Mouse (Mus musculus) ES-Bruce4 (cell line): ENCODE results near the gene Slc28a2. TPM values are rescaled to one million over a fixed set of nuclear protein-coding genes. Genes with fewer than 3 reads are reported as not detected.
"Not testable (repeated sequence)": the region's sequence is repeated elsewhere in the genome, so short reads cannot be mapped to it uniquely, and the experiment has no call there.

ENCODE experiments used
- H3K27ac ChIP-seq: 2 replicates; pipeline ENCODE4 v1.5.1; 2012; ENCODE audit warnings: low read length, inconsistent platforms; ENCODE audit not compliant: insufficient read depth
- H3K27me3 ChIP-seq: 2 replicates; pipeline ENCODE4 v1.6.1; 2012; ENCODE audit warnings: mild to moderate bottlenecking, low read length, inconsistent platforms; ENCODE audit not compliant: control insufficient read depth, poor library complexity, insufficient read depth, severe bottlenecking
- H3K36me3 ChIP-seq: 2 replicates; pipeline ENCODE4 v1.6.1; 2012; ENCODE audit warnings: inconsistent platforms, mild to moderate bottlenecking, low read length, moderate library complexity; ENCODE audit not compliant: control insufficient read depth, poor library complexity, insufficient read depth, severe bottlenecking
- H3K4me1 ChIP-seq: one replicate; pipeline ENCODE4 v1.8.1; 2011; ENCODE audit warnings: low read length; ENCODE audit not compliant: control insufficient read depth, insufficient read depth
- H3K4me3 ChIP-seq: 2 replicates; pipeline ENCODE4 v1.5.1; 2011; ENCODE audit warnings: low read depth, mild to moderate bottlenecking, low read length
- H3K9ac ChIP-seq: 2 replicates; pipeline ENCODE4 v1.6.1; 2012; ENCODE audit warnings: low read depth, mild to moderate bottlenecking, inconsistent platforms; ENCODE audit not compliant: poor library complexity, severe bottlenecking
- H3K9me3 ChIP-seq: replicated peaks from 2 replicates; pipeline ENCODE4 v1.6.1; 2012; ENCODE audit warnings: mild to moderate bottlenecking, low read length, inconsistent platforms; ENCODE audit not compliant: control insufficient read depth, poor library complexity, insufficient read depth, severe bottlenecking
- CTCF ChIP-seq: IDR thresholded peaks from one replicate; pipeline ENCODE4 v1.8.1; 2011; ENCODE audit warnings: low read depth, low read length
- EP300 ChIP-seq: IDR thresholded peaks from 2 replicates; pipeline ENCODE4 v1.6.1; 2011; ENCODE audit warnings: low read depth, low read length; ENCODE audit not compliant: insufficient read depth
- POLR2A ChIP-seq: IDR thresholded peaks from one replicate; pipeline ENCODE4 v1.8.1; 2011; ENCODE audit warnings: low read length; ENCODE audit not compliant: insufficient read depth
- polyA plus RNA-seq: library from polyadenylated mRNA; stranded (reverse); fragments of >200 nt; gene quantifications from 2 replicates; pipeline ENCODE4 v1.2.4, GENCODE M21; 2011; ENCODE audit warnings: low read depth; ENCODE audit not compliant: missing spikeins, insufficient read depth, insufficient read length

The Slc28a2 gene
- polyA plus RNA-seq, 1 experiment: not detected

DNA sequence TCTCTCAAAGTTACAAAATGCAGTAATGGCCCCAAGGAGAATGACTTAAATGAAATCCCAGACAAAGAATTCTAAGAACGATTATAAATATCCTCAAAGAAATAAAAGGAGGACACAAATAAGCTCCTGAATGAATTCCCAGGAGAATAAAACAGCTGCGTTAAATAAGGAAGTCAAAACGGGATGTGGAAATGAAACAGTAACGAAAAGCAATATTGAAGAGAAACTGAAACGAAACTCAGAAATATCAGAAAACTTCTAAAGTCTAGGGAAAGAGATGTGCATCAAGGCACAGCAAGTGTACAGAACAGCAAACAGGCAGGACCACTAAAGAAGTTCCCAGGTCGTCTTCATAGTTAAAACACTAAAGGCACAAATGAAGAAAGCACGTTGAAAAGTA is 17.3 kb upstream of the Slc28a2 start:
- no peak for TF ChIP-seq CTCF
- no peak for TF ChIP-seq POLR2A
- TF ChIP-seq EP300: no peak
- Histone ChIP-seq H3K4me1 (no peaks in the 10 kb centered on the region), H3K9ac (no peak overlapping the region), H3K9me3 (no peaks in the 10 kb centered on the region), H3K27me3 (no peaks in the 10 kb centered on the region), H3K27ac (no peak overlapping the region), H3K36me3 (no peaks in the 10 kb centered on the region), H3K4me3 (no peak overlapping the region)

- not testable (repeated sequence) for H3K36me3 ChIP-seq, H3K27ac ChIP-seq, H3K4me1 ChIP-seq, H3K9me3 ChIP-seq, H3K27me3 ChIP-seq, H3K4me3 ChIP-seq, H3K9ac ChIP-seq
Measured at GRCm38 (mm10) chr2:122426645-122427044, 368 bp downstream of the Slc28a2 start.

DNA sequence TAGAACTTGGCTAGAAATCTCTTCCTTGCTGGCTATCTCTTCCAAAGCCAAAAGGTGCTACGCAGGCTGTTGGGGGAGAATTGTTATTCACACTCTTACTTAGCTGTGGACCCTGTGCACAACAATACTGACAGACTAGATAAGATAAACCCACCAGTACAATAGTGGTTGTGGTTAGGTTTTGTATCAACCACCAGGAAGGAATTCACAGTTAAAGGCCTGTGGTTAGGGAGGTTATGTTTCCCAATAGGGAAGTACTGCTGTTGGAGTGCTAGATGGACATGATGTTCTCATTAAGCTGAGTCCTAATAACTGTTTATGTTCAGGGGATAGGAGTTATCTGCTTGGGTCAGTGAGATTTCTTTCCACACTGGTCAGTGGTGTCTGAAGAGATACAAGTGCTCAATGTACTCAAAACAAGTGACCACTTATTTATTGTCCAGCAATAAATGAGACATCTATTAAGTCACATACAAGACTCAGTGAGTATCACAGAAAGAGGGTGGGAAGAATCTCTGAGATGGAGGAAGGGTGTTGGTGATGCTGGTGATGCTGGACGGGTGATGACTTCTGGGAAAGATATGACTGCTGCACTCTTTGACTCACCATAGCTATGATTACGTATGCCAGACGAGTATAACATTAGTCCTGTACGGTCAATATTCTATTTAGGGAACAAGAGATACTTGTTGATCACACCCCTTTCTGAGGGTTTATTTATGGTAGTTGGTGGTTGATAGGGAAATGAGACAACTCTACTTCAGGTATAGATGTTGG is 12.6 kb downstream of the Slc28a2 start:
- not testable (repeated sequence) for H3K4me1 ChIP-seq

GRCm38 (mm10) chr2:122440521-122440920 is 14.2 kb downstream of the Slc28a2 start:
- not testable (repeated sequence) for H3K27me3 ChIP-seq, H3K27ac ChIP-seq, H3K36me3 ChIP-seq, H3K4me1 ChIP-seq, H3K9ac ChIP-seq, H3K4me3 ChIP-seq, H3K9me3 ChIP-seq

More for the DNA sequence above, 12.6 kb downstream of the Slc28a2 start:
- H3K27me3 ChIP-seq, H3K27ac ChIP-seq, H3K9ac ChIP-seq, H3K9me3 ChIP-seq, H3K4me3 ChIP-seq, H3K36me3 ChIP-seq: not testable (repeated sequence)

- Histone ChIP-seq H3K9ac (no peak overlapping the region), H3K36me3 (no peaks in the 10 kb centered on the region), H3K4me1 (no peaks in the 10 kb centered on the region), H3K4me3 (no peak overlapping the region), H3K27ac (no peak overlapping the region), H3K9me3 (no peaks in the 10 kb centered on the region), H3K27me3 (no peaks in the 10 kb centered on the region)
- TF ChIP-seq CTCF: no peak
- no peak for TF ChIP-seq POLR2A
- no peak for TF ChIP-seq EP300
Measured at GRCm38 (mm10) chr2:122441000-122441933, 15.0 kb downstream of the Slc28a2 start.

- TF ChIP-seq EP300: no peak
- no peak for TF ChIP-seq CTCF
- no peak for TF ChIP-seq POLR2A
- no peak overlapping the region for H3K4me3 ChIP-seq
- no peaks in the 10 kb centered on the region for H3K36me3 ChIP-seq
- H3K27me3 ChIP-seq: no peaks in the 10 kb centered on the region
- H3K27ac ChIP-seq: no peak overlapping the region
- no peaks in the 10 kb centered on the region for H3K9me3 ChIP-seq
- no peak overlapping the region for H3K9ac ChIP-seq
- no peaks in the 10 kb centered on the region for H3K4me1 ChIP-seq
Measured at GRCm38 (mm10) chr2:122450351-122450750, 24.1 kb downstream of the Slc28a2 start.
